ENCODE assay signal across 8 mouse cellular contexts in the genomic region with DNA sequence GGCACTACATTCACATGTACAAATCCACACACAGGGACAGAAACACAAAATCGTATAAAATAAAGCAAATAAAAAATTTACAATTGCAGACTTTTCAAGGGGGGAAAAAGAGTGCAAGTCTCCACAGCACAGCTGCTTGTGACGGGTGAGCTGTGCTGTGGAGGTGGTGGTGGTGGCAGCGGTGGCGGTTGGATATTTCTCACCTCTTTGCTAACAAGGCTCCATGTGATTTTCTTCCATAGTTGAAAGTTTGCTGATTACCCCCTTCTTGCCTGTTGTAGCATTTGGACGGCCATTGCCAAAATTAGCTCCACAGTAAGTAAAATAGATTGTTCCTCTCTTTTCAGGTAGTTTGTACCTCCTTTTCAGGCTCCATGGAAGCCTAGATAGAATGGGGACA. TPM values are rescaled to one million over a fixed set of nuclear protein-coding genes. Genes with fewer than 3 reads are reported as not detected.
DNase-seq lines count a peak whose midpoint lies in the region; ATAC-seq and TF ChIP-seq lines count a peak whose summit lies in the region.

A gene (plus strand): TSS at position 301 of the 400 bp plus-strand sequence.

- no peak within 1 kb of the TSS for H3K9ac ChIP-seq in limb, embryonic 13.5 days

- intact Hi-C loops in heart, postnatal 36 days (cut with DNase I): no loop called here

- DNase-seq in thymus, postnatal 0 days (ENCODE audit: low spot score): no peak
- no peak for DNase-seq in thymus, postnatal 25 days
- DNase-seq in forebrain, embryonic 10.5 days (ENCODE audit: extremely low spot score, low spot score): no peak
- no peak for DNase-seq in heart, postnatal 36 days
- no peak for DNase-seq in spleen, postnatal 36 days (ENCODE audit: low spot score in 2 of 2)
- no peak for DNase-seq in right cerebral cortex, postnatal 4 days

- peaks cover 15% of the 10 kb centered on the region for H3K4me1 ChIP-seq in forebrain, embryonic 10.5 days
- H3K4me1 ChIP-seq in limb, embryonic 13.5 days: peaks cover 11% of the 10 kb centered on the region
- no peaks in the 10 kb centered on the region for H3K4me1 ChIP-seq in small intestine, adult 2 months (ENCODE audit: control insufficient read depth, insufficient read depth, insufficient read length, low read length)

- no peaks in the 10 kb centered on the region for H3K27me3 ChIP-seq in forebrain, embryonic 10.5 days (ENCODE audit: poor library complexity, severe bottlenecking)
- H3K27me3 ChIP-seq in limb, embryonic 13.5 days: no peaks in the 10 kb centered on the region
- no peaks in the 10 kb centered on the region for H3K27me3 ChIP-seq in small intestine, adult 2 months (ENCODE audit: control insufficient read depth, insufficient read depth, low read length)

- no peaks in the 10 kb centered on the region for H3K9me3 ChIP-seq in forebrain, embryonic 10.5 days
- H3K9me3 ChIP-seq in limb, embryonic 13.5 days: no peaks in the 10 kb centered on the region

- no peak within 1 kb of the TSS for H3K4me3 ChIP-seq in forebrain, embryonic 10.5 days
- no peak within 1 kb of the TSS for H3K4me3 ChIP-seq in limb, embryonic 13.5 days
- H3K4me3 ChIP-seq in small intestine, adult 2 months (ENCODE audit: low read depth, low read length): no peak within 1 kb of the TSS

- H3K27ac ChIP-seq in forebrain, embryonic 10.5 days: no peak within 1 kb of the TSS
- H3K27ac ChIP-seq in limb, embryonic 13.5 days: no peak within 1 kb of the TSS
- H3K27ac ChIP-seq in small intestine, adult 2 months (ENCODE audit: insufficient read depth, low read depth, low read length): no peak within 1 kb of the TSS

- ATAC-seq in limb, embryonic 13.5 days (ENCODE audit: low FRiP score, low read depth): no peak

- no peak within 1 kb of the TSS for H3K4me2 ChIP-seq in limb, embryonic 13.5 days (replicated peaks)

- no peak for TF ChIP-seq CTCF in small intestine, adult 2 months (IDR thresholded peaks at IDR 0.05; ENCODE audit: extremely low read depth, insufficient read length, insufficient replicate concordance, low read depth, low read length)

- 93% methylated on average over 5 of the region's 5 CpGs for WGBS in forebrain, embryonic 10.5 days
- WGBS in limb, embryonic 13.5 days: 86% methylated on average over 5 of the region's 5 CpGs
- 94% methylated on average over 5 of the region's 5 CpGs for WGBS in small intestine, adult 2 months

- TF ChIP-seq POLR2A in small intestine, adult 2 months (IDR thresholded peaks at IDR 0.05; ENCODE audit: low read depth, low read length): no peak

- H3K36me3 ChIP-seq in forebrain, embryonic 10.5 days (replicated peaks): peaks cover 90% of the 10 kb centered on the region
- H3K36me3 ChIP-seq in limb, embryonic 13.5 days: peaks cover 86% of the 10 kb centered on the region
- H3K36me3 ChIP-seq in small intestine, adult 2 months (ENCODE audit: control insufficient read depth, insufficient read depth, low read length): peaks cover 59% of the 10 kb centered on the region

RNA-seq across cellular contexts. Expression of the gene that starts here (rescaled TPM):
- polyA plus RNA-seq in thymus, postnatal 0 days (2015; fragmentation: Nextera tagmentation; extraction: Ambion mirVana): 21.8 and 23.8 TPM in 2 replicates
- 45.7 and 49.7 TPM in 2 replicates for polyA plus RNA-seq in forebrain, embryonic 10.5 days (2016; fragmentation: Nextera tagmentation; extraction: Ambion mirVana)
- 10 to 100 TPM; 26.1 to 26.2 TPM for total RNA-seq in heart, postnatal 36 days (2021)
- 39.5 and 40.0 TPM in 2 replicates for polyA plus RNA-seq in limb, embryonic 13.5 days (2015; fragmentation: Nextera tagmentation; extraction: Ambion mirVana)
- 11.7 and 22.0 TPM in 2 replicates for polyA plus RNA-seq in small intestine, adult 2 months (2012; rRNA removed)
